ENCODE assay signal across 19 mouse cellular contexts in the genomic region with DNA sequence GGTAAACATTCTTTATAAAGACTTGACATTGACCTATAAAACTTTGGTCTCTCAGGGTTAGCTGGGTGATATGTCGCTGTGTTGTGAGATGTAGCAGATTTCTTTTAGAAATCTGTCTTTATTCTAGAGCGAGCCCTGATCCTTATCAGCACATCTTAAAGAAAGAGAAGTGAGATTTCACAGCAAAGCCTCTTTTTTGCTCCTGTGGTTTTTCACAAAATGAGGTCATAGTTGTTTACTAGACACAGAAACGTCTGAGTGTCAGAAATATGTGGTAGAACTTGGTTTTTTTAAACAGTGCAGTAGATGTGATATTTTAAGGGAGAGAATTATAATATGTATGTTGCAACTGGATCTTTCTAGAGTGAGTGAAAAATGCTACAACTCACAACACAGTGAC. TPM values are rescaled to one million over a fixed set of nuclear protein-coding genes. Genes with fewer than 3 reads are reported as not detected.
DNase-seq lines count a peak whose midpoint lies in the region; ATAC-seq and TF ChIP-seq lines count a peak whose summit lies in the region.
"Had no signal": no experiment of that assay in that cellular context is flagged by ENCODE, and none has a peak within 500 bp of the region (broad histone marks: within the 10 kb centered on the region; RNA-seq: fewer than 3 reads in every experiment).

No protein-coding gene starts in this region.

- WGBS in kidney, adult 2 months = 55% methylated on average over 3 of the region's 3 CpGs
- WGBS in macrophage (ENCODE audit: missing documents) = 0% methylated on average over 3 of the region's 3 CpGs
- 45% methylated on average over 3 of the region's 3 CpGs for WGBS in intestine, embryonic 15.5 days

- no peaks in the 10 kb centered on the region for H3K79me2 ChIP-seq in macrophage (ENCODE audit: inconsistent target)

- H3K9ac ChIP-seq in intestine, embryonic 15.5 days = no peak overlapping the region
- H3K9ac ChIP-seq: liver, embryonic 12.5 days; lung, embryonic 15.5 days; midbrain, embryonic 12.5 days had no signal

- DNase-seq in kidney, adult 2 months = peak; percentile 6
- no peak for DNase-seq in kidney, adult 18-20 months
- peak; percentile 30 for DNase-seq in thymus, postnatal 14 days
- no peak for DNase-seq in thymus, postnatal 36 days
- DNase-seq in gastrocnemius, postnatal 36 days = no peak
- no peak for DNase-seq in gastrocnemius, postnatal 10 days
- DNase-seq: adrenal gland, postnatal 14 days; cerebellum, postnatal 25 days; gastrocnemius, postnatal 14 days; kidney, postnatal 14 days had no signal

- no peak for TF ChIP-seq POLR2A in kidney, adult 2 months (IDR thresholded peaks at IDR 0.05; ENCODE audit: low read depth, low read length)

- ATAC-seq in intestine, embryonic 15.5 days = no peak
- ATAC-seq: liver, embryonic 12.5 days had no signal

- H3K27me3 ChIP-seq in kidney, adult 2 months (replicated peaks; ENCODE audit: control insufficient read depth, insufficient read depth, low read length) = no peaks in the 10 kb centered on the region
- no peaks in the 10 kb centered on the region for H3K27me3 ChIP-seq in intestine, embryonic 15.5 days (replicated peaks)
- H3K27me3 ChIP-seq: liver, embryonic 12.5 days; lung, embryonic 15.5 days; midbrain, embryonic 12.5 days had no signal

- no peak for TF ChIP-seq CTCF in kidney, adult 2 months (conservative IDR thresholded peaks at IDR 0.05; ENCODE audit: insufficient read depth, insufficient read length, low read depth, low read length)

- no peaks in the 10 kb centered on the region for H3K4me1 ChIP-seq in kidney, adult 2 months (ENCODE audit: control insufficient read depth, insufficient read depth, low read length)
- no peaks in the 10 kb centered on the region for H3K4me1 ChIP-seq in intestine, embryonic 15.5 days (replicated peaks)
- H3K4me1 ChIP-seq: liver, embryonic 12.5 days; lung, embryonic 15.5 days; midbrain, embryonic 12.5 days had no signal

- no peak overlapping the region for H3K27ac ChIP-seq in kidney, adult 2 months (ENCODE audit: insufficient read depth, low read depth, low read length)
- H3K27ac ChIP-seq in macrophage = peak overlapping the region; percentile 62
- no peak overlapping the region for H3K27ac ChIP-seq in intestine, embryonic 15.5 days
- H3K27ac ChIP-seq: liver, embryonic 12.5 days; lung, embryonic 15.5 days; midbrain, embryonic 12.5 days had no signal

- no peak overlapping the region for H3K4me3 ChIP-seq in kidney, adult 2 months (ENCODE audit: insufficient read depth, low read depth, low read length)
- H3K4me3 ChIP-seq in macrophage (ENCODE audit: inconsistent target) = no peak overlapping the region
- no peak overlapping the region for H3K4me3 ChIP-seq in intestine, embryonic 15.5 days (replicated peaks)
- H3K4me3 ChIP-seq: liver, embryonic 12.5 days; lung, embryonic 15.5 days; midbrain, embryonic 12.5 days had no signal

- no peaks in the 10 kb centered on the region for H3K36me3 ChIP-seq in kidney, adult 2 months (ENCODE audit: control insufficient read depth, insufficient read depth, low read length)
- no peaks in the 10 kb centered on the region for H3K36me3 ChIP-seq in macrophage (ENCODE audit: inconsistent target)
- H3K36me3 ChIP-seq in intestine, embryonic 15.5 days = no peaks in the 10 kb centered on the region
- H3K36me3 ChIP-seq: G1E; liver, embryonic 12.5 days; lung, embryonic 15.5 days; midbrain, embryonic 12.5 days had no signal

- no peaks in the 10 kb centered on the region for H3K9me3 ChIP-seq in intestine, embryonic 15.5 days
- H3K9me3 ChIP-seq: G1E; liver, embryonic 12.5 days; lung, embryonic 15.5 days; midbrain, embryonic 12.5 days had no signal

- intact Hi-C loops in gastrocnemius, postnatal 36 days (cut with DNase I) = no loop called here

- H3K4me2 ChIP-seq in intestine, embryonic 15.5 days (replicated peaks) = no peak overlapping the region
- H3K4me2 ChIP-seq: heart, embryonic 11.5 days; liver, embryonic 12.5 days; lung, embryonic 15.5 days; midbrain, embryonic 12.5 days had no signal

RNA-seq across cellular contexts. Expression of gene Il18r1, which starts 10.3 kb away (rescaled TPM):
- 0.34 and 0.58 TPM in 2 replicates for polyA plus RNA-seq in kidney, adult 2 months (2012; rRNA removed)
- total RNA-seq in macrophage (2018; cell fraction: chromatin; rRNA removed) = not detected
- under 1 TPM in 6 of 26 experiments, not detected in 20; 0.03 to 0.15 (median 0.05) TPM for total RNA-seq in macrophage (2018; cell fraction: cytosol; rRNA removed)
- total RNA-seq in macrophage (2018; cell fraction: nucleus; rRNA removed) = under 1 TPM in 2 of 26 experiments, not detected in 24; 0.15 to 0.26 TPM
- 0.04 to 0.10 TPM in 2 of 3 replicates, not detected in the other for polyA plus RNA-seq in macrophage (2018)
- polyA plus RNA-seq in intestine, embryonic 15.5 days (2015; fragmentation: Nextera tagmentation; extraction: Ambion mirVana) = 0.49 and 0.57 TPM in 2 replicates
- not detected for total RNA-seq in gastrocnemius, postnatal 36 days (2021)
- total RNA-seq in gastrocnemius, postnatal 10 days (2021) = under 1 TPM in 1 of 2 experiments, not detected in 1; 0.09 TPM
- total RNA-seq: gastrocnemius, postnatal 14 days; left cerebral cortex, postnatal 14 days had no signal
- polyA plus RNA-seq: embryonic facial prominence, embryonic 11.5 days; G1E; heart, embryonic 11.5 days; liver, embryonic 12.5 days; midbrain, embryonic 12.5 days had no signal

RNA-seq across cellular contexts. Expression of gene Il18rap, which starts 39.5 kb away (rescaled TPM):
- 0.11 and 0.30 TPM in 2 replicates for polyA plus RNA-seq in kidney, adult 2 months (2012; rRNA removed)
- total RNA-seq in macrophage (2018; cell fraction: chromatin; rRNA removed) = 10 to 100 TPM in 1 of 26 experiments, 1 to 10 TPM in 13, under 1 TPM in 12; 0.13 to 12.5 (median 1.5) TPM
- total RNA-seq in macrophage (2018; cell fraction: cytosol; rRNA removed) = under 1 TPM; 0.04 to 0.86 (median 0.41) TPM
- total RNA-seq in macrophage (2018; cell fraction: nucleus; rRNA removed) = 10 to 100 TPM in 1 of 26 experiments, 1 to 10 TPM in 15, under 1 TPM in 10; 0.40 to 12.1 (median 1.5) TPM
- 0.28 to 1.1 TPM (median 0.87 TPM) in 3 replicates for polyA plus RNA-seq in macrophage (2018)
- polyA plus RNA-seq in intestine, embryonic 15.5 days (2015; fragmentation: Nextera tagmentation; extraction: Ambion mirVana) = 0.27 and 0.43 TPM in 2 replicates
- total RNA-seq in gastrocnemius, postnatal 36 days (2021) = not detected
- under 1 TPM; 0.29 to 0.42 TPM for total RNA-seq in gastrocnemius, postnatal 10 days (2021)
- total RNA-seq: left cerebral cortex, postnatal 14 days had no signal
- polyA plus RNA-seq: G1E had no signal

RNA-seq across cellular contexts. Expression of gene Il1rl1, which starts 46.3 kb away (rescaled TPM):
- 0.28 and 0.64 TPM in 2 replicates for polyA plus RNA-seq in kidney, adult 2 months (2012; rRNA removed)
- total RNA-seq in macrophage (2018; cell fraction: chromatin; rRNA removed) = 1 to 10 TPM in 3 of 26 experiments, under 1 TPM in 9, not detected in 14; 0.12 to 4.2 (median 0.48) TPM
- total RNA-seq in macrophage (2018; cell fraction: cytosol; rRNA removed) = under 1 TPM in 21 of 26 experiments, not detected in 5; 0.03 to 0.56 (median 0.22) TPM
- 1 to 10 TPM in 2 of 26 experiments, under 1 TPM in 15, not detected in 9; 0.10 to 1.1 (median 0.21) TPM for total RNA-seq in macrophage (2018; cell fraction: nucleus; rRNA removed)
- polyA plus RNA-seq in macrophage (2018) = 0.26 to 0.40 TPM (median 0.39 TPM) in 3 replicates
- polyA plus RNA-seq in intestine, embryonic 15.5 days (2015; fragmentation: Nextera tagmentation; extraction: Ambion mirVana) = 0.51 and 0.52 TPM in 2 replicates
- total RNA-seq in gastrocnemius, postnatal 36 days (2021) = 1 to 10 TPM in 1 of 2 experiments, under 1 TPM in 1; 0.54 to 1.4 TPM
- 1 to 10 TPM; 1.8 to 3.1 TPM for total RNA-seq in gastrocnemius, postnatal 10 days (2021)
- polyA plus RNA-seq: embryonic facial prominence, embryonic 11.5 days; midbrain, embryonic 12.5 days had no signal

Comparison
In these comparisons a context has a peak if more than half of its experiments do, and no peak if none do; other contexts are left out.
1. DNase-seq: peak in kidney, adult 2 months (single experiment) and thymus, postnatal 14 days (single experiment); none in kidney, adult 18-20 months (single experiment), thymus, postnatal 36 days (0 of 2), gastrocnemius, postnatal 36 days (0 of 2) and gastrocnemius, postnatal 10 days (single experiment).